Mouse (Mus musculus) layer of hippocampus, postnatal 10 days (tissue): ENCODE results near the gene Gm28043. TPM values are rescaled to one million over a fixed set of nuclear protein-coding genes. Genes with fewer than 3 reads are reported as not detected.

Experiments
- DNase-seq, 2 experiments: peaks; one replicate each; pipeline ENCODE4 v3.0.0; 2021; ENCODE audit warnings: low spot score in 2 of 2
- total RNA-seq, 2 experiments: library from RNA; stranded (reverse); gene quantifications; 2 replicates each; pipeline ENCODE4 v1.2.3; 2021

Gm28043 gene
- total RNA-seq, 2 experiments from 2014 or later: 3.1 to 6.1 TPM

DNA sequence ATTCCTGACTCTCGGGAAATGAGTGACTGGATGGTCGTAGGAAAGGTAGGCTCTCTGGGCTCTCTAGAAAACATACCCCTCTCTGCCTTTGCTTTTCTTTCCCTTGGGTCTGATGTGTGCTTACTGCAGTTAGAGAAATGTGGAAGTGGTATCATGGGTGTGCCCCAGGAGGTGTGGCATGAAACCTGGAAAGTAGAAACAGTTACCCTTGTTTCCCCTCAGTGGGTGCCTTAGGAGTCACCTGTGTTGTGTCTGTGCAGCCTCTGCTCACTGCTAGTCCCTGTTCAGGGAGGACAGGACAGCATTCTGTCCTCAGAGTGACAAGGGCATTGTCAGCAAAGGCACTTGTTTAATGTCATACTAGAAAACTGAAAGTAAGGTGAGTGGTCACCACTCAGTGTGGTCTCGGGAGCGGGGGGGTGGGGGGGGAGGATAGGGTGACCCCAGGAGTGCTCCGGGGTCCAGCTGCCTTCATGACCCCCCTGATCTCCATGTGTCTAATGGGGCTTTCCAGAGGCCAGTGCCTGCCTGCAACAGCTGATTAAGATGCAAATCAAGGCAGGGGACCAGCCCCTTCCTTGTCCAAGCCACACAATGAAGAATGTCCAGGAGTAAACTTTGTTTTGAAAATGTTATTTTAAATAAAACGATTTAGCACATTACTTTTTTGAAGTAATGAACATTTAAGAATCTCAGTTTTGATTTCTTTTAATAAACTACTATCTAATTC, 64.5 kb downstream of the Gm28043 start:
- no peak for DNase-seq

DNA sequence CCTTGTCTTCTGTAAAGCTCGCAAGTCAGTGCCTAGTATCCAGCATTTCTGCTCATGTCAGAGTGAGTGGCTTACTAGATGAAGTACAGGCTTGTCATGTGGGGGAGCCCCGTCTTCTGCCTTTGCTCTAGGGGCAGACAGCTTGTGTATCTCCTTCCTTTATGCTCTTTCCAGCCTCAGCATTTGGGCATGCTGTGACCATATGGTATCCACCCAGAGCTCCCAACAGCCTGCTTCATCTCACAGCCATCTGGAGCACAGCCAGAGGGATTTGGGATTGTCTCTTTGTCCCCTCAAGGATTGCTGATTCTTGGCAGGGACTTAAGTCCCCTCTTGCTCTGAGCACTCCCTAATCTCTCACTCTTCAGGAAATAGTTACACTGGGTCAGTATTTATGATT, 65.5 kb downstream of the Gm28043 start:
- DNase-seq: peak in 1 of 2 experiments; percentile 37

DNA sequence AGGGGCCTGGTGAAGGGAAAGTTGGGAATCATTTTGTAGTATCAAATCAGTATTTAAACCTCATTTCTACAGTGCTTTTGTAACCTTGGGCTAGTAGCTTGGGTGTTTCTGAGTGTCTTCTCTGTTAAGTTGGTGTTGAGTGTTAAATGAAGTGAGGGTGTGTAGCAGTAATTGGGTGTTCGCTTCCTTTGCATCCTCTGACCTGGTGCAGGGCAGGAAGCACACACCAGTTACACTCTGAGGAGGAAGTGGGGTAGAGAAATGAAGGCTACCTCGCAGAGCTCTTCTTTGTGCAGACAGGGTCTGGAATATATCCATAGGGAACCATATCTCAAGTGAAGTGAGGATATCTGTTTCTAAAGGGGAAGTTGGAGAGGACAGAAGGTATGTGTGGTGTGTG, 66.2 kb downstream of the Gm28043 start:
- no peak for DNase-seq

DNA sequence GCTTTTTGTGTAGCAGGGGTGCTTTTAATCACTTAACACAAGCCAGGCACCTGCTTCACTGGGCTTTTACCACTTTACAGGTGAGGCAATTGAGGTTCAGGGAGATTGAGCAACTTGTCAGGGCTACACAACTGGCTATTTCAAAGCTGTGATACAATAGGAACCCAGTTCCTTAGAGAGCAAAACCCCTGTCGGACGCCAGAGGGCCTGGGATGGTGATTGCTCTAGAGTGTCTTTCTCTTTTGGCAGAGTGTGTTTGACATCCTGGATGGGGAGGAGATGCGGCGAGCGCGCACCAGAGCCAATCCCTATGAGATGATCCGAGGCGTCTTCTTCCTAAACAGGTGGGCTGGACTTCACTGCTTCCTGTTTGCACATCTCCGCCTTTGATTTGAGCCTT, 67.0 kb downstream of the Gm28043 start:
- no peak for DNase-seq

DNA sequence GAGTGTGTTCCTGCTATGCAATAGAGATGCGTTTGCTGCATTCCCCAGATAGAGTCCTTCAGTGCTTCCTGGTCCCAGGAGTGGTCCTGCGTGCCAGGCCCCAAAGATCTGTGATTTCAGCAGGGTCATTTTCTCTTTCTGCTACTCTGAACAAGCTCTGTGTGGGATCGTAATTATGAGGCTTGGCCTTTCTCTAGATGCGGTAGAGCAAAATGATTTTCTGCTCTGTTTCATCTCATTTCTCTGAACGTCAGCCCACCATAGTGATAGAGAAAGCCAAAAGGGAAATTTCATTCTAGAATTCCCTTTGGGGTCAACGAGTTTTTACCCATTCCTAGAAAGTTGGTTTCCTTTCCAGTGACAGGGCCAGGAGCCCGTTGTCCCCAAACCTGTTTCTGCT, 67.6 kb downstream of the Gm28043 start:
- no peak for DNase-seq

DNA sequence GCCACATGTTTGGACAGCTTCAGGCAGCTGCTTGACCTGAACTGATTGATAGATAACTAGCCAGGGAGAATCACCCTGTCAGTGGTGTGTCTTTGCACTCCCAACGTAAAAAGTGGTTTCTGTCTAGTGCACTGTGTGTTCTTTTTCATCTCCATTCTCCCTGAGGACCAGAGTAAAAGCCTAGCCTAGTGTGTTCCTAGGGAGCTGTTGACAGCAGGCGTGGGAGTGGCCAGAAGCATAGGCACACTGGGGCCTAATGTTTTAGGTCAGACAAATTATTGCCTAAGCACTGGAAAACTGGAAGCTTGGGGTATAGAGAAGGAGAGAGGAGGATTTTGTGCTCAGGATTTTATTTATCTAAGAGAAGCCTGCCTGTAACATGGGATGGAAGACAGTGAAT, 68.5 kb downstream of the Gm28043 start:
- DNase-seq: no peak

DNA sequence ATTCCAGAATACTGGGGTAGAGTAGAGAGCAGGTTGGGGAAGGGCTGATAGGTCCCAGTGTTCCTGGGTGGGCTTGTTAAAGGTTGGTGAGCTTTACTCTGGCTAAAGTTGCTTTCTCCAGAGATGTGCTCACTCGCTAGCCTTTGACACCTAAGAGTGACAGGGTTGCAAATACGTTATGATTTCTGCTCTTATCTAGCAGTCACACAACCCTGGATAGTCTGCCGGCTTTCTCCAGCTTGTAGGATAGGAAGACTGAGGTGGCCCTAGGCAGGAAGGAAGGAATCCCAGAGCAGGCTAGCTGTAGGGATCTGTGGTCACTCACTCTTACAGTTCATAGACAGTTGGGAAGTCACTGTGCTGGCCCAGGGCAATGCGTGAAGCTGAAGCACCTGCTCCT, 69.6 kb downstream of the Gm28043 start:
- DNase-seq: no peak

DNA sequence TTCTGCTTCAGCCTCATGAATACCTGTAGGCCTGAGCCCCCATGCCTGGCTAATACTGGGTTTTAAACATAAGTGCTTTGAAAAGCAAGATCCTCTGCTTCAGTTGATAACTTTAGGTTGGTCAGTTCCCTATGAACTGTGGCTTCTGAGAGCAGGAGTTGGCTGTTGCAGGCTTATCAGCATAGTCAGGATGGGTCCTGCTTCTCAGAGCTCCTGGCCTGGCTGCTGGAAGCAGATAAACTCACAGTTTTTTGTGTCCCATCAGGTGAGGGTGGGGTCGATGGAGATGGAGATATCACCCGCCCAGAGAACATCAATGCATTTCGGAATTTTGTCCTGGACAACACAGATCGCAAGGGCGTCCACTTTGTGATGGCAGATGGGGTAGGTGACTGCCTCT, 72.1 kb downstream of the Gm28043 start:
- DNase-seq: no peak

DNA sequence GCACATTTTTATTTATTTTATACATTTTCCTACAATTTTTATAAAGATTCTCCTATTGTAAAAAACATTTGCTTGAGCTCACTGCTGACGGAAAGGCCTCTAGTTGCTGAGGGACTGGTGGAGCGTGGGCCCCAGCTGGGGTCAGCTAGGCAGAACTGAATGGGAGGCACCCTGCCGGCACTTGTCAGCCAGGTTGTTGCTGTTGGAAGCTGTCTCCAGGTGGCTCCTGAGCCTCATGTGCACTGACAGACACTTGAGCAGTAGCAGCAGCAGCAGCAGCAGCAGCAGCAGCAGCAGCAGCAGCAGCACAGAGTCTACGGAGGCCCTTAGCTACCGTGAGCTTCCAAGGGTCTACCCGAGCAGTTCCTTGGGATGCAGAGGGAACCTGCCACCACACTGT, 72.7 kb downstream of the Gm28043 start:
- no peak for DNase-seq

DNA sequence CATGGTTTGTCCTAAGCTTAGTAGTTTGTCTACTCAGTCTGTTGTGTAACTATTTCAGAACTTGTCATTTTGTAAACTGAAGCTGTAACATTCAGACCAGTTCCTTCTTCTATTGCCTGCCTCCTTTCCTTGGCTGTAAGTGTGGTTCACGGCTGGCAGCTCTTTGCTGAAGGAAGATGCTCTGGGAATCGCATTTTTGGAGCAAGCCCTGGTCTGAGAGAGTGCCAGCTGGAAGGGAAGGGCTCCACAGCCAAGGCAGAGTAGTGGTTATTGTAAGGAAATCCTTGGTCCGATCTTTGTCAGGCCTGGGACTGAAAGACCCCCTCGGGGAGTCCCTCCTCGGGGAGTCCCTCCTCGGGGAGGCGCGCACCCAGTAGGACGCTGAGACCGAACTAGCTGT, 73.9 kb downstream of the Gm28043 start:
- no peak for DNase-seq

DNA sequence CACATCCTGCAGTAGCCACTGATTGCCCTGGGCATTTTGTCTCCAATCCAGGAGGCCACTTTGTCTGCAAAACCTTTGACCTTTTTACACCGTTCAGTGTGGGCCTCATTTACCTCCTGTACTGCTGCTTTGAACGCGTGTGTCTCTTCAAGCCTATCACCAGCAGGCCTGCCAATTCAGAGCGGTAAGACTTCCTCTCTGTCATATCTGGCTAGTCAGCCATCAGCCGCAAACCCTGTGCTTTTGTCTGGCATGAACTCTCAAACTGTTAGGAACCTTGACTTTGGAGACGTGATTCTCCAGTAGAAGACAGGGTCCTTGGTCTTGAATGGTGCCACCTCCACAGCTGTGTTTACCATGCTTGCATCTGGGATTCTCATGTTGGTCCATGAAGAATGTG, 75.6 kb downstream of the Gm28043 start:
- no peak for DNase-seq

DNA sequence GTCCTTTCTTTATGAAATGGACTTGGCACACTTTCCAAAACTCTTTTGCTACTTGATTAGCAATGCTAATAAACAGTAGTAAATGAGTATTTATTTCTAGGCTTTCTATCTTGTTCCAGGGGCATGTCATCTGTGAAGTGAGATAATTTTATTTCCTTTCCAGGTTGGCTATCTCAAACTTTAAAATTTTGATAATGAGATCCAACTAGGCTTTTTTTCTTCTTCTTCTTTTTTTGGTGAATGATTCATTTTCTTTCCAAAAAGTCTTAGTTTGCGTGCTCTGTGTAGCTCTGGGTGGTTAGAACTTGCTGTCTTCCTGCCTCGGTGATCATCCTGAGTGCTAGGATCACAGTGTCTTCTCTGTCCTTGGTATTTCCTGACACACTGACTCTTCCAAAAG, 78.2 kb downstream of the Gm28043 start:
- no peak for DNase-seq

DNA sequence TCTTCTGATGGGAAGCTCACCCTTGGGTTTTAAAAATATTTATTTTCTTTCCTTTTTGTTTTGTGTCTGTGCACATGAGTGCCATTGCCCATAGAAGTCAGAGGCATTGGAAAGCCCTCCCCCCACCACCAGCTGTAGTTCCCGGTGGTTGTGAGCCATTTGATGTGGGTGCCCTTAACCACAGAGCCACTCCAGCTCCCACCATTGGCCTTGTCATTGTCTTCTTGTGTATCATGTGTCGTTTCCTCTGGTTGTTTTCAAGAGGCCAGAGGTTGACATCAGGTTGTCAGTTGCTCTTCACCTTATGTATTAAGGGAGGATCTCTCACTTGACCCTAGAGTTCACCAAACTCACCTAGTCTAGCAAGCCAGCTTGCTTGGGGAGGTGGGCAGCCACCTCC, 78.9 kb downstream of the Gm28043 start:
- no peak for DNase-seq

DNA sequence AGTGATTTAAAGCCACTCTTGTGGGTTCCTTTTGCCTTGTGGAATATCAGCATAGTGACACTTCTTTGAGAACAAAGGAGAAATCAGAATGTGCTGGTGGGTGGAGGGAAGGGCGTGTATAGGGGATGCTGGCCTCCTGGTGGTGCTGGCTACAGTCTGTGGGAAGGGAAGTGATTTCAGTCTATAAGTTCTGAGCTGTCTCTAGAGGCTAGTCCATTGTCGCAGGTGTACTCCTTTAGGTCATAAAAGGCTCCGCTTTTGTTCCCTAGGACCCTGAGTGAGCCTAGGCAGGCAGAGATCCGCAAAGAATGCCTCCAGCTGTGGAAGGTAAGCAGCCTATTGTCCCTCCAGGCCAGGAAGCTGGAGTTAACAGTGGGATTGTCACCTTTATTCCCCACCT, 79.8 kb downstream of the Gm28043 start:
- DNase-seq: no peak

DNA sequence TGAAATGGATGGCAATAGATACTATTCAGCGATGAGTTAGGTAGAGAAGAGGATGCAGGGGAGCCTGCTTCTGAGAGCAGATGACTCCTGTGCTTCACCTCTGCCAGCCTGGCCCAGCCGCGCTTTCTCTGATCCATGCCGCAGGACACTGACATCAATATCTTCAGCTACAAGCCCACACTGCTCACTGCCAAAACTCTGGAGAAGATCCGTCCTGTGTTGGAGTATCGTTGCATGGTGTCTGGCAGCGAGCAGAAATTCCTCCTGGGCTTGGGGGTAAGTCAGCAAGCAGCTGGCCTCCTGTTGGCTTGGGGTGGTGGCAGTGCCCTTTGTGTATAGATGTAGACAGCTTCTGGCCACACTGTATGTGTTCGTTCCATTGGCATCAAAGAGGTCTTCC, 82.3 kb downstream of the Gm28043 start:
- no peak for DNase-seq

DNA sequence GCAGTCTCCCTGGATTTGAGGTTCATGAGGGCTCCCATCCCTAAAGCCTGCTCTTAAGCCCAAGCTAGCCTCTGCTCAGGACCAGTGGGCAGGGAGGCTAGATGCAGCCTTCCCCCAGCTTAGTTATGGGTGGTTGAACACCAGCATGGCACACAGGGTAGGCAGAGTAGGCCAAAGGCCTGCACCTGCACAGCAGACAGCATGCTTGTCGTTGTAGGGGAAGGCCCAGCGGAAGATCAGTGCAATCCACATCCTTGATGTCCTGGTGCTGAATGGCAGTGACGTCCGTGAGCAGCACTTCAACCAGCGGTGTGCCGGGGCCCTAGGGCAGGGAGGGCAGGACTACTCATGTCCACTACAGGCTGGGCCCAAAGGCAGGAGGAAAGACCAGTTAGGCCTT, 83.7 kb downstream of the Gm28043 start:
- DNase-seq: no peak

DNA sequence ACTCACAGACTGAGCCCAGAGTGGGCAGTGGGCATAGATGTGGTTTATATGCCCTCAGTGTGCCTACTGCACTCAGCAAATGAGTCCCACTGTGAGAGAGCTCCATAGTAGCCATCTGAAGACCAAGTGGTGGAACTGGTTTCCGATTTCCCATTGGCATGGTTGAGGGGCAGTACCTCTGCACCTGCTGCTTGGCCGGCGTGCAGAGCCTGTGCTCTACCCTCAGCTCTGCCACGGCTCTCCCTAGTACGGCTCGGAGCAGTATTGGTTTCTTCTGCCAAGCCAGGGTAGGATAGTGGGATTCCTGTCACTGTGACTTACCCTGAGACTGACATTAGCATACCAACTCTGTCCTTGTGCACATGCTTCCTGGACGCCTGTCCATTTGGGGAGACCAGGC, 85.9 kb downstream of the Gm28043 start:
- no peak for DNase-seq

DNA sequence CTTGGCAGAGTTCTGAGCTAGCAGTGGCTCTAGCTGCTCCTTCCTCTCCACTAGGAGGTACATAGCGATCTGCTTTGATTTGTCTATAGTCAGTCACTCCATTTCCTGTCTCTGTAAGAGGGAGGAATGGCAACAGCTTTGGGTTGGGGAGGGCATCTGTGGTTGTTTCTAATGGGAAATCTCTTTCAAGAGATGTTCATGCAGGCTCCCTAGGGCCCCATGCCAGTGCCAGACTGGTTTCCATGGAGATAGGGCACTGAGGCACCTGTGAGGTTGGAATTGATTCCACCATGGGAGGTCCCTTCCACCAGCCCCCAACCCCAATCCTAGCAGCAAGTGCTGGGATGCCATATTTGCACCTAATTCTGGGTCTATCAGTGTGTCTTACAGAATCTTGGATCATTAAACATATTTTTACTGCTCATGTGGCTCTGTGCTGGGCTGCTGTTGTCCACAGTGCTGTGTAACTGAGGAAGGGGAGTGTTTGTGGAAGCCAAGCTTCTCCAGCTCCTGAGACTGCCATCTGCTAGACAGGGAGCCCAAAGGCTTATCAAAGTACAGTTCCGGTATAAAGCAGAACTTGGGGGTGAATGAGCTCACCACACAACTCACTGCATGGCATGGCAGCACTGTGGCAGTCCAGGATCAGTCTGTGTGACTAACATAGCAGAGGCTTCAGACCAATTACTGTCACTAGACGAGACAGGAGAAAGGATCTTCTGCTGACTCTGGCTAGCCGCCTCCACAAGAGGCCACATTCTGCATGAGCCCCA, 88.4 kb downstream of the Gm28043 start:
- peak; percentile 71 to 80 for DNase-seq

DNA sequence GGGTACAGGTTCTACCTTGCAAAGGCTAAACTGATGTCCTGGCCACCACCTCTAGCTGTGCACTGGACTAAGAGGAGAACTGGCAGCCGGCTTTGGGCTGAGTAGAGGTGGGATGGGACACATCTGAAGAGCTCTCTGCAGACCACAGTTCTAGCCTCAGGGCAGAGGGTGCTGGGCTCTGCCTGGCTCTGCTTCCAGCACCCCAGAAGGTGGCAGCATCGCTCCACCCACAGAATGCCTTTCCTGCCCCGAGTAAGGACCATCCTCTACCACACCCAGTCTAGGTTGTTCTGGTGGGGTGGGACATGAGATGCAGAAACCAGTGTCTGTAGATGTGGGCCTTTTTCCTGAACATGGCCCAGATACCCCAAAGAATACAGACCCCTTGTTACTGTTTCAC, 90.1 kb downstream of the Gm28043 start:
- peak; percentile 73 to 81 for DNase-seq

DNA sequence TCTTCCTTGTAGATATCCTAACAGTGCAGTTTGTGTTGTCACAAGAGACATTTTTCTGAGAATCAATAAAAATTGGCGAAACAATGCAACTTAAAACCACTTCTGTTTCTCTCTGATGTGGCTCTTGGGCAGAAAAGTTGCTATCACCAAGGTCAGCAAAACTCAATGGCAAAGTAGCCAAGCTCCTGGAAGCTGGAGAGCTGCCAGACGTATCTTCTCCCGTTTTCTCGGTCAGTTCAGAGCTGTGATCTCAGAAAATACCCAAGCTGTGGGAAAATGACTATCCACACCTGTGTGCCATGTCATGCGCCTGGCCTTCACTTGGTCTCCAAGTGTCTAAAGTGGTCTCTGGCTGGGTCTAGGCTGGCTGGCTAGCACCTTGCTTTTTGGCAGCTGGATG, 91.2 kb downstream of the Gm28043 start:
- DNase-seq: no peak

DNA sequence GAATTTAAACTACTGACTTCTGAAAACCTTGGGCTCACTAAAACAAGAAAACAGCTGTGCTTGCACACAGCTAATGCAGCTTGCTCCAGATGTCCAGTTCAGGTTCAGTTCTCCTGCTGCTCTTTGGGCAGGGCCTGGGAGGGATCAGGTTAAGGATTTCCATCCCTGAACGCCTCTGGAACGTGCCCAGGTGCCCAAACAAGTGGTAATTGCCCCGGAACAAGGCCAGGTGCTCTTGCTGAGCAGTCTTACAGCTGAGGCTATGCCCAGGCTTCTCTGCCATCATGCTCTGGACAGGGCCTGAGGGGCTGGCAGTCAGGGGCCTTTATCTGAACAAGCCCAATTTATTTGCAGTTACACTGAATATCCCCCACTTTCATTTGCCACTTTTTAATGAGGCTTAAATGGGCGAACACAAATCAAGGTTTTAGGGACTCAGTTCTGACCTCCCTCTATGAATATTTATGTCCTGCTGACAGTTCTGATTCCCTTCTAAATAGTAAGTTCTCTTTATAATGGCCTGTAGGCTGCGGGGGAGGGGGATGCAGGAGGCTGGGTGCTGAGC, 92.4 kb downstream of the Gm28043 start:
- no peak for DNase-seq

DNA sequence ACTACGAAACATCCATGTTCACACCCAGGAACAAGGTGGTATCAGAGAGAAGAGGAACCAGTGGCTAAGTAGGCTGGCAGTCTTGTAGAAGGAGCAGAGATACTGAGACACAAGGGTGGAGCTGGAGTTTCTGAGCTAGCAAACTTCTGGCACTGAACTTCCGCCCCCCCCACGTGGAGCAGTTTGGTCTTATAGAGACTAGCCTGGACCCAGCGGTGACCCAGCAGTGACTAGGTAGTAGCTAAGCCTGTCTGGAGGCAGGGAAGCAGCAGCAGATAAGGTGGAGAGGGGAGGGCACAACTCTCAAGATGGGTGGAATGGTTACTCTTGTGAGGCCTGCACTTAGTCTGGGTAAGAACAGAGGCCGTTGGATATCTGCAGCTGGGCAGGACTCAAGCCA, 94.1 kb downstream of the Gm28043 start:
- no peak for DNase-seq
